Comparison of ENCODE assay signal across 12 mouse cellular contexts in the genomic region with DNA sequence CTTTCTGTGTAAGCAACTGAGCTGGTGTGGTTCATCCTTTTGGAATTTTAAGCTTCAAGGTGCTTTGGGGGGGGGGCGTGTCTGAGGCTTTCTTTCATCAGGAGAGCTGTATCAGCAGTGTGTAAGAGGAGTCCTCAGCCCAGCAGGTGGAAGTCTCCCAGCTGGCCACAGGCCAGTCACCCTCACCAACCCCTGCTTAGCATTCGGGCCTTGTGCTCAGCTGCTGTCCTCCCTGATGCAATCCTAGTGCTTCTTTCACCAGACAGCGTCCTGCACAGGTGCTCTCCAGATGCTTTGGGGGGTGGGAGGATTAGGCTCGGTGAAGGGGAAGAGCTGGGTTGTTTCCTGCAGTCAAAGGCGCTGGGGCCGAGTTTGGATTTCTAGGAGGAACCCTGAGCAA. TPM values are rescaled to one million over a fixed set of nuclear protein-coding genes. Genes with fewer than 3 reads are reported as not detected.
DNase-seq lines count a peak whose midpoint lies in the region; ATAC-seq and TF ChIP-seq lines count a peak whose summit lies in the region.
"Had no signal": no experiment of that assay in that cellular context is flagged by ENCODE, and none has a peak within 500 bp of the region (broad histone marks: within the 10 kb centered on the region; RNA-seq: fewer than 3 reads in every experiment).

No protein-coding gene starts in this region.

- no peak overlapping the region for H3K4me3 ChIP-seq in kidney, embryonic 15.5 days (replicated peaks)
- no peak overlapping the region for H3K4me3 ChIP-seq in ES-Bruce4 (ENCODE audit: low read depth, low read length)
- H3K4me3 ChIP-seq in embryonic facial prominence, embryonic 13.5 days = no peak overlapping the region
- H3K4me3 ChIP-seq in limb, embryonic 15.5 days = no peak overlapping the region
- H3K4me3 ChIP-seq in forebrain, embryonic 15.5 days = no peak overlapping the region
- H3K4me3 ChIP-seq in midbrain, embryonic 16.5 days (ENCODE audit: low read depth, low read length) = no peak overlapping the region
- H3K4me3 ChIP-seq: heart, embryonic 10.5 days had no signal

- H3K4me1 ChIP-seq in kidney, embryonic 15.5 days = peaks cover 26% of the 10 kb centered on the region
- H3K4me1 ChIP-seq in ES-Bruce4 (ENCODE audit: control insufficient read depth, insufficient read depth, low read length) = peaks cover 4% of the 10 kb centered on the region
- peaks cover 29% of the 10 kb centered on the region for H3K4me1 ChIP-seq in embryonic facial prominence, embryonic 13.5 days
- peaks cover 34% of the 10 kb centered on the region for H3K4me1 ChIP-seq in limb, embryonic 15.5 days
- H3K4me1 ChIP-seq in forebrain, embryonic 15.5 days = no peaks in the 10 kb centered on the region
- no peaks in the 10 kb centered on the region for H3K4me1 ChIP-seq in midbrain, embryonic 16.5 days (ENCODE audit: control insufficient read depth, insufficient read depth, low read length)

- H3K9ac ChIP-seq in kidney, embryonic 15.5 days = no peak overlapping the region
- H3K9ac ChIP-seq in ES-Bruce4 (ENCODE audit: low read depth, poor library complexity, severe bottlenecking) = 0 out of 2 replicates have a peak overlapping the region, but pooled peaks have one; percentile 19
- H3K9ac ChIP-seq in embryonic facial prominence, embryonic 13.5 days = no peak overlapping the region
- no peak overlapping the region for H3K9ac ChIP-seq in limb, embryonic 15.5 days
- no peak overlapping the region for H3K9ac ChIP-seq in forebrain, embryonic 15.5 days (replicated peaks)
- no peak overlapping the region for H3K9ac ChIP-seq in midbrain, embryonic 16.5 days (ENCODE audit: low read depth, low read length)

- no peaks in the 10 kb centered on the region for H3K9me3 ChIP-seq in kidney, embryonic 15.5 days (replicated peaks)
- no peaks in the 10 kb centered on the region for H3K9me3 ChIP-seq in ES-Bruce4 (replicated peaks; ENCODE audit: control insufficient read depth, insufficient read depth, low read length, poor library complexity, severe bottlenecking)
- no peaks in the 10 kb centered on the region for H3K9me3 ChIP-seq in embryonic facial prominence, embryonic 13.5 days
- no peaks in the 10 kb centered on the region for H3K9me3 ChIP-seq in limb, embryonic 15.5 days
- no peaks in the 10 kb centered on the region for H3K9me3 ChIP-seq in forebrain, embryonic 15.5 days
- no peaks in the 10 kb centered on the region for H3K9me3 ChIP-seq in midbrain, embryonic 16.5 days (replicated peaks; ENCODE audit: control insufficient read depth, low read length, poor library complexity, severe bottlenecking)
- H3K9me3 ChIP-seq: heart, embryonic 10.5 days had no signal

- TF ChIP-seq POLR2A in ES-Bruce4 (IDR thresholded peaks at IDR 0.05; ENCODE audit: insufficient read depth, low read length) = no peak

- no peaks in the 10 kb centered on the region for H3K36me3 ChIP-seq in kidney, embryonic 15.5 days
- H3K36me3 ChIP-seq in ES-Bruce4 (ENCODE audit: control insufficient read depth, insufficient read depth, low read length, poor library complexity, severe bottlenecking) = no peaks in the 10 kb centered on the region
- no peaks in the 10 kb centered on the region for H3K36me3 ChIP-seq in embryonic facial prominence, embryonic 13.5 days
- H3K36me3 ChIP-seq in limb, embryonic 15.5 days = no peaks in the 10 kb centered on the region
- H3K36me3 ChIP-seq in forebrain, embryonic 15.5 days = no peaks in the 10 kb centered on the region
- H3K36me3 ChIP-seq in midbrain, embryonic 16.5 days (ENCODE audit: control insufficient read depth, insufficient read depth, low read length) = no peaks in the 10 kb centered on the region
- H3K36me3 ChIP-seq: heart, embryonic 10.5 days had no signal

- no peak for DNase-seq in kidney, adult 11 months
- DNase-seq in cerebellum, postnatal 36 days = no peak

- peaks cover 39% of the 10 kb centered on the region for H3K27me3 ChIP-seq in kidney, embryonic 15.5 days
- H3K27me3 ChIP-seq in ES-Bruce4 (ENCODE audit: control insufficient read depth, insufficient read depth, low read length, poor library complexity, severe bottlenecking) = no peaks in the 10 kb centered on the region
- peaks cover 45% of the 10 kb centered on the region for H3K27me3 ChIP-seq in embryonic facial prominence, embryonic 13.5 days
- peaks cover 32% of the 10 kb centered on the region for H3K27me3 ChIP-seq in limb, embryonic 15.5 days
- H3K27me3 ChIP-seq in forebrain, embryonic 15.5 days = peaks cover 27% of the 10 kb centered on the region
- H3K27me3 ChIP-seq in midbrain, embryonic 16.5 days (ENCODE audit: control insufficient read depth, insufficient read depth, low read depth, low read length) = peaks cover 19% of the 10 kb centered on the region

- no peak overlapping the region for H3K4me2 ChIP-seq in kidney, embryonic 15.5 days
- H3K4me2 ChIP-seq in embryonic facial prominence, embryonic 13.5 days = no peak overlapping the region
- H3K4me2 ChIP-seq in limb, embryonic 15.5 days = no peak overlapping the region
- no peak overlapping the region for H3K4me2 ChIP-seq in forebrain, embryonic 15.5 days (replicated peaks)
- no peak overlapping the region for H3K4me2 ChIP-seq in midbrain, embryonic 16.5 days (ENCODE audit: low read length)

- TF ChIP-seq EP300 in ES-Bruce4 (IDR thresholded peaks at IDR 0.05; ENCODE audit: insufficient read depth, low read depth, low read length) = peak; percentile 81; the same call in 1 of the 2 replicates

- no peak overlapping the region for H3K27ac ChIP-seq in kidney, embryonic 15.5 days
- H3K27ac ChIP-seq in ES-Bruce4 (ENCODE audit: insufficient read depth, low read length) = peak overlapping the region; percentile 33
- H3K27ac ChIP-seq in embryonic facial prominence, embryonic 13.5 days = peak overlapping the region; percentile 78
- peak overlapping the region; percentile 47 for H3K27ac ChIP-seq in limb, embryonic 15.5 days
- H3K27ac ChIP-seq in forebrain, embryonic 15.5 days (replicated peaks) = no peak overlapping the region
- no peak overlapping the region for H3K27ac ChIP-seq in midbrain, embryonic 16.5 days (ENCODE audit: low read length)
- H3K27ac ChIP-seq: heart, embryonic 10.5 days had no signal

- TF ChIP-seq CTCF in ES-Bruce4 (IDR thresholded peaks at IDR 0.05; ENCODE audit: low read depth, low read length) = no peak

- 26% methylated on average over 6 of the region's 6 CpGs for WGBS in kidney, embryonic 15.5 days
- WGBS in embryonic facial prominence, embryonic 13.5 days = 15% methylated on average over 6 of the region's 6 CpGs
- 20% methylated on average over 6 of the region's 6 CpGs for WGBS in limb, embryonic 15.5 days
- WGBS in forebrain, embryonic 15.5 days = 26% methylated on average over 6 of the region's 6 CpGs
- WGBS in midbrain, embryonic 16.5 days = 17% methylated on average over 6 of the region's 6 CpGs

- ATAC-seq in kidney, embryonic 15.5 days (replicated peaks; ENCODE audit: low FRiP score) = peak; percentile 33; the same call in 1 of the 2 replicates
- ATAC-seq in embryonic facial prominence, embryonic 13.5 days (ENCODE audit: insufficient number of reproducible peaks, insufficient read depth, low FRiP score, low TSS enrichment, low read depth) = peak; percentile 28; the same call in 1 of the 2 replicates
- 0 out of 2 replicates have a peak, but pooled peaks have one; percentile 46 for ATAC-seq in limb, embryonic 15.5 days (ENCODE audit: insufficient number of reproducible peaks, low FRiP score, low TSS enrichment, low read depth)
- ATAC-seq in forebrain, embryonic 15.5 days (replicated peaks) = no peak
- ATAC-seq in midbrain, embryonic 16.5 days = no peak
- ATAC-seq: forebrain, embryonic 14.5 days; hindbrain, embryonic 16.5 days had no signal

RNA-seq across cellular contexts. Expression of gene Fut1, which starts 0.8 kb away (rescaled TPM):
- polyA plus RNA-seq in kidney, embryonic 15.5 days (2015; fragmentation: Nextera tagmentation; extraction: Ambion mirVana) = 0.06 and 0.21 TPM in 2 replicates
- 3.0 and 3.9 TPM in 2 replicates for polyA plus RNA-seq in ES-Bruce4 (2011; ENCODE audit: insufficient read depth, insufficient read length, low read depth, missing spikeins)
- 1.9 and 2.3 TPM in 2 replicates for polyA plus RNA-seq in embryonic facial prominence, embryonic 13.5 days (2015; fragmentation: Nextera tagmentation; extraction: Ambion mirVana)
- 2.9 and 3.3 TPM in 2 replicates for polyA plus RNA-seq in limb, embryonic 15.5 days (2015; fragmentation: Nextera tagmentation; extraction: Ambion mirVana)
- not detected in 2 replicates for polyA plus RNA-seq in forebrain, embryonic 15.5 days (2015; fragmentation: Nextera tagmentation; extraction: Ambion mirVana)
- not detected in 2 replicates for polyA plus RNA-seq in midbrain, embryonic 16.5 days (2015; fragmentation: Nextera tagmentation; extraction: Ambion mirVana)
- polyA plus RNA-seq: forebrain, embryonic 14.5 days; heart, embryonic 10.5 days; hindbrain, embryonic 16.5 days; urinary bladder, adult 2 months had no signal

RNA-seq across cellular contexts. Expression of gene Fgf21, which starts 1.0 kb away (rescaled TPM):
- 0.32 TPM in 1 of 2 replicates, not detected in the other for polyA plus RNA-seq in kidney, embryonic 15.5 days (2015; fragmentation: Nextera tagmentation; extraction: Ambion mirVana)
- polyA plus RNA-seq in ES-Bruce4 (2011; ENCODE audit: insufficient read depth, insufficient read length, low read depth, missing spikeins) = 0.94 and 1.7 TPM in 2 replicates
- 0.39 and 0.96 TPM in 2 replicates for polyA plus RNA-seq in embryonic facial prominence, embryonic 13.5 days (2015; fragmentation: Nextera tagmentation; extraction: Ambion mirVana)
- polyA plus RNA-seq in limb, embryonic 15.5 days (2015; fragmentation: Nextera tagmentation; extraction: Ambion mirVana) = 0.58 and 0.93 TPM in 2 replicates
- not detected in 2 replicates for polyA plus RNA-seq in forebrain, embryonic 15.5 days (2015; fragmentation: Nextera tagmentation; extraction: Ambion mirVana)
- not detected in 2 replicates for polyA plus RNA-seq in midbrain, embryonic 16.5 days (2015; fragmentation: Nextera tagmentation; extraction: Ambion mirVana)
- polyA plus RNA-seq: forebrain, embryonic 14.5 days; heart, embryonic 10.5 days; hindbrain, embryonic 16.5 days; urinary bladder, adult 2 months had no signal

RNA-seq across cellular contexts. Expression of gene Izumo1, which starts 5.3 kb away (rescaled TPM):
- polyA plus RNA-seq in kidney, embryonic 15.5 days (2015; fragmentation: Nextera tagmentation; extraction: Ambion mirVana) = 0.14 and 0.17 TPM in 2 replicates
- 4.6 and 5.8 TPM in 2 replicates for polyA plus RNA-seq in ES-Bruce4 (2011; ENCODE audit: insufficient read depth, insufficient read length, low read depth, missing spikeins)
- polyA plus RNA-seq in embryonic facial prominence, embryonic 13.5 days (2015; fragmentation: Nextera tagmentation; extraction: Ambion mirVana) = 0.27 and 0.39 TPM in 2 replicates
- polyA plus RNA-seq in limb, embryonic 15.5 days (2015; fragmentation: Nextera tagmentation; extraction: Ambion mirVana) = 0.14 and 0.27 TPM in 2 replicates
- 0.17 TPM in 1 of 2 replicates, not detected in the other for polyA plus RNA-seq in forebrain, embryonic 15.5 days (2015; fragmentation: Nextera tagmentation; extraction: Ambion mirVana)
- polyA plus RNA-seq in midbrain, embryonic 16.5 days (2015; fragmentation: Nextera tagmentation; extraction: Ambion mirVana) = not detected in 2 replicates
- polyA plus RNA-seq: forebrain, embryonic 14.5 days; hindbrain, embryonic 16.5 days had no signal

RNA-seq across cellular contexts. Expression of gene Rasip1, which starts 11.0 kb away (rescaled TPM):
- 16.1 and 18.0 TPM in 2 replicates for polyA plus RNA-seq in kidney, embryonic 15.5 days (2015; fragmentation: Nextera tagmentation; extraction: Ambion mirVana)
- 2.5 and 3.0 TPM in 2 replicates for polyA plus RNA-seq in ES-Bruce4 (2011; ENCODE audit: insufficient read depth, insufficient read length, low read depth, missing spikeins)
- 8.0 and 8.8 TPM in 2 replicates for polyA plus RNA-seq in embryonic facial prominence, embryonic 13.5 days (2015; fragmentation: Nextera tagmentation; extraction: Ambion mirVana)
- polyA plus RNA-seq in limb, embryonic 15.5 days (2015; fragmentation: Nextera tagmentation; extraction: Ambion mirVana) = 11.4 and 12.0 TPM in 2 replicates
- polyA plus RNA-seq in forebrain, embryonic 15.5 days (2015; fragmentation: Nextera tagmentation; extraction: Ambion mirVana) = 15.5 and 16.6 TPM in 2 replicates
- 17.2 and 18.5 TPM in 2 replicates for polyA plus RNA-seq in midbrain, embryonic 16.5 days (2015; fragmentation: Nextera tagmentation; extraction: Ambion mirVana)

RNA-seq across cellular contexts. Expression of gene Mamstr, which starts 23.5 kb away (rescaled TPM):
- polyA plus RNA-seq in kidney, embryonic 15.5 days (2015; fragmentation: Nextera tagmentation; extraction: Ambion mirVana) = 7.5 and 9.0 TPM in 2 replicates
- 2.2 and 4.1 TPM in 2 replicates for polyA plus RNA-seq in ES-Bruce4 (2011; ENCODE audit: insufficient read depth, insufficient read length, low read depth, missing spikeins)
- 5.2 and 7.8 TPM in 2 replicates for polyA plus RNA-seq in embryonic facial prominence, embryonic 13.5 days (2015; fragmentation: Nextera tagmentation; extraction: Ambion mirVana)
- polyA plus RNA-seq in limb, embryonic 15.5 days (2015; fragmentation: Nextera tagmentation; extraction: Ambion mirVana) = 21.9 and 36.8 TPM in 2 replicates
- polyA plus RNA-seq in forebrain, embryonic 15.5 days (2015; fragmentation: Nextera tagmentation; extraction: Ambion mirVana) = 2.5 and 2.7 TPM in 2 replicates
- 3.4 and 4.6 TPM in 2 replicates for polyA plus RNA-seq in midbrain, embryonic 16.5 days (2015; fragmentation: Nextera tagmentation; extraction: Ambion mirVana)

Comparison
In these comparisons a context has a peak if more than half of its experiments do, and no peak if none do; other contexts are left out.
1. ATAC-seq: peak in kidney, embryonic 15.5 days (single experiment), embryonic facial prominence, embryonic 13.5 days (single experiment) and limb, embryonic 15.5 days (single experiment); none in forebrain, embryonic 15.5 days (single experiment) and midbrain, embryonic 16.5 days (single experiment).
2. H3K27ac ChIP-seq: peak in ES-Bruce4 (single experiment), embryonic facial prominence, embryonic 13.5 days (single experiment) and limb, embryonic 15.5 days (single experiment); none in kidney, embryonic 15.5 days (single experiment), forebrain, embryonic 15.5 days (single experiment) and midbrain, embryonic 16.5 days (single experiment).